Mouse (Mus musculus) heart, embryonic 16.5 days (tissue): ENCODE results near the gene Erich4. TPM values are rescaled to one million over a fixed set of nuclear protein-coding genes. Genes with fewer than 3 reads are reported as not detected.
A peak's percentile ranks its signal among the peaks of the same experiment; 100 is the strongest.
"Not testable (repeated sequence)": the region's sequence is repeated elsewhere in the genome, so short reads cannot be mapped to it uniquely, and the experiment has no call there.

Experiments used
- ATAC-seq: fragments of 200-750 bp; cut with Nextera tagmentation; replicated peaks from 2 replicates; pipeline ENCODE4 v1.8.0; 2017; ENCODE audit warnings: moderate number of reproducible peaks; ENCODE audit not compliant: insufficient read depth, low FRiP score; ENCODE audit errors: extremely low read depth
- H3K27ac ChIP-seq: fragments of 300-500 bp; sonication (generic); 2 replicates; pipeline ENCODE4 v1.5.1; 2014; ENCODE audit warnings: mild to moderate bottlenecking, low read length, control low read depth, moderate library complexity
- H3K27me3 ChIP-seq: fragments of 300-500 bp; sonication (generic); 2 replicates; pipeline ENCODE4 v1.6.1; 2014; ENCODE audit warnings: low read length, mixed read lengths; ENCODE audit not compliant: control insufficient read depth, insufficient read depth
- H3K36me3 ChIP-seq: fragments of 300-500 bp; sonication (generic); 2 replicates; pipeline ENCODE4 v1.6.1; 2014; ENCODE audit not compliant: control insufficient read depth, insufficient read depth
- H3K4me1 ChIP-seq: fragments of 300-500 bp; sonication (generic); 2 replicates; pipeline ENCODE4 v1.6.1; 2014; ENCODE audit warnings: low read length, mixed read lengths; ENCODE audit not compliant: control insufficient read depth, insufficient read depth
- H3K4me2 ChIP-seq: fragments of 300-500 bp; sonication (generic); 2 replicates; pipeline ENCODE4 v1.6.1; 2014; ENCODE audit warnings: low read depth, mild to moderate bottlenecking, control low read depth, low read length
- H3K4me3 ChIP-seq: fragments of 300-500 bp; sonication (generic); 2 replicates; pipeline ENCODE4 v1.5.1; 2014; ENCODE audit warnings: mild to moderate bottlenecking, control low read depth, low read length
- H3K9ac ChIP-seq: fragments of 300-500 bp; sonication (generic); 2 replicates; pipeline ENCODE4 v1.6.1; 2014; ENCODE audit warnings: low read length, control low read depth
- H3K9me3 ChIP-seq: fragments of 300-500 bp; sonication (generic); replicated peaks from 2 replicates; pipeline ENCODE4 v1.6.1; 2016; ENCODE audit warnings: low read length; ENCODE audit not compliant: control insufficient read depth
- WGBS: fragments of 180-500 bp; shearing (Covaris S2); extraction: QIAGEN DNeasy Blood & Tissue Kit; methylation state at CpG from one replicate; pipeline ENCODE4 v1.1.7; 2014; 5-methylcytosine and 5-hydroxymethylcytosine counted together
- polyA plus RNA-seq: library from polyadenylated mRNA; unstranded; fragments of >200 nt; fragmentation: Nextera tagmentation; extraction: Ambion mirVana; gene quantifications from 2 replicates; pipeline ENCODE4 v1.2.1, GENCODE M21; 2015

Gene Erich4
- polyA plus RNA-seq, 1 experiment from 2014 or later: 0.21 TPM

- H3K9me3 ChIP-seq: no peaks in the 10 kb centered on the region
- H3K9ac ChIP-seq: no peak overlapping the region
- no peaks in the 10 kb centered on the region for H3K4me1 ChIP-seq
- no peak for ATAC-seq
- H3K4me3 ChIP-seq: no peak overlapping the region
- WGBS: 9% methylated on average over 10 of the region's 10 CpGs
- no peak overlapping the region for H3K4me2 ChIP-seq
- no peaks in the 10 kb centered on the region for H3K27me3 ChIP-seq
- no peak overlapping the region for H3K27ac ChIP-seq
- H3K36me3 ChIP-seq: no peaks in the 10 kb centered on the region
Measured at GRCm38 (mm10) chr7:25599663-25600062, 16.0 kb downstream of the Erich4 start.

GRCm38 (mm10) chr7:25593859-25594258 lies 21.8 kb downstream of the Erich4 start:
- Histone ChIP-seq H3K9me3 (no peaks in the 10 kb centered on the region), H3K4me2 (no peak overlapping the region), H3K27ac (no peak overlapping the region), H3K36me3 (no peaks in the 10 kb centered on the region), H3K4me3 (no peak overlapping the region), H3K9ac (no peak overlapping the region), H3K4me1 (no peaks in the 10 kb centered on the region), H3K27me3 (no peaks in the 10 kb centered on the region)
- WGBS: 75% methylated on average over 3 of the region's 3 CpGs
- ATAC-seq: no peak

GRCm38 (mm10) chr7:25591226-25591625 lies 24.5 kb downstream of the Erich4 start:
- 78% methylated on average over 2 of the region's 2 CpGs for WGBS
- H3K9me3 ChIP-seq: no peaks in the 10 kb centered on the region
- no peak overlapping the region for H3K4me2 ChIP-seq
- no peak overlapping the region for H3K9ac ChIP-seq
- ATAC-seq: no peak
- H3K27me3 ChIP-seq: no peaks in the 10 kb centered on the region
- no peak overlapping the region for H3K4me3 ChIP-seq
- no peaks in the 10 kb centered on the region for H3K36me3 ChIP-seq
- no peaks in the 10 kb centered on the region for H3K4me1 ChIP-seq
- H3K27ac ChIP-seq: no peak overlapping the region

- Histone ChIP-seq H3K27ac (no peak overlapping the region), H3K36me3 (no peaks in the 10 kb centered on the region), H3K4me2 (no peak overlapping the region), H3K4me1 (no peaks in the 10 kb centered on the region), H3K27me3 (no peaks in the 10 kb centered on the region), H3K9me3 (peaks cover 5% of the 10 kb centered on the region; the same call in 1 of the 2 replicates), H3K9ac (no peak overlapping the region), H3K4me3 (no peak overlapping the region)
- WGBS: 73% methylated on average over 9 of the region's 9 CpGs
- ATAC-seq: no peak
Measured at GRCm38 (mm10) chr7:25585351-25586204, 30.1 kb downstream of the Erich4 start.

- no peak overlapping the region for H3K27ac ChIP-seq
- WGBS: 83% methylated on average over 5 of the region's 5 CpGs
- no peaks in the 10 kb centered on the region for H3K27me3 ChIP-seq
- H3K4me3 ChIP-seq: no peak overlapping the region
- peaks cover 5% of the 10 kb centered on the region; the same call in 1 of the 2 replicates for H3K9me3 ChIP-seq
- H3K36me3 ChIP-seq: no peaks in the 10 kb centered on the region
- no peak overlapping the region for H3K4me2 ChIP-seq
- ATAC-seq: no peak
- no peak overlapping the region for H3K9ac ChIP-seq
- no peaks in the 10 kb centered on the region for H3K4me1 ChIP-seq
Measured at GRCm38 (mm10) chr7:25584651-25585050, 31.0 kb downstream of the Erich4 start.

- no peak overlapping the region for H3K9ac ChIP-seq
- no peaks in the 10 kb centered on the region for H3K4me1 ChIP-seq
- H3K36me3 ChIP-seq: no peaks in the 10 kb centered on the region
- H3K9me3 ChIP-seq: peaks cover 5% of the 10 kb centered on the region; the same call in 1 of the 2 replicates
- H3K27me3 ChIP-seq: no peaks in the 10 kb centered on the region
- no peak for ATAC-seq
- H3K4me2 ChIP-seq: no peak overlapping the region
- no peak overlapping the region for H3K4me3 ChIP-seq
- H3K27ac ChIP-seq: no peak overlapping the region
- 78% methylated on average over 15 of the region's 15 CpGs for WGBS
Measured at GRCm38 (mm10) chr7:25582301-25582810, 33.3 kb downstream of the Erich4 start.

- Histone ChIP-seq H3K27me3 (no peaks in the 10 kb centered on the region), H3K9ac (no peak overlapping the region), H3K4me1 (no peaks in the 10 kb centered on the region), H3K9me3 (peaks cover 5% of the 10 kb centered on the region; the same call in 1 of the 2 replicates), H3K4me3 (no peak overlapping the region), H3K4me2 (no peak overlapping the region), H3K27ac (no peak overlapping the region), H3K36me3 (no peaks in the 10 kb centered on the region)
- ATAC-seq: no peak
- WGBS: 72% methylated on average over 10 of the region's 10 CpGs
Measured at GRCm38 (mm10) chr7:25579441-25579840, 36.3 kb downstream of the Erich4 start.

GRCm38 (mm10) chr7:25576793-25577437 lies 38.8 kb downstream of the Erich4 start:
- H3K4me3 ChIP-seq, H3K36me3 ChIP-seq, H3K9ac ChIP-seq, H3K4me2 ChIP-seq, H3K27ac ChIP-seq, H3K27me3 ChIP-seq, H3K9me3 ChIP-seq, H3K4me1 ChIP-seq: not testable (repeated sequence)
- 67% methylated on average over 12 of the region's 14 CpGs for WGBS
- peak; percentile 41; the same call in 1 of the 2 replicates for ATAC-seq

GRCm38 (mm10) chr7:25576308-25576707 lies 39.4 kb downstream of the Erich4 start:
- not testable (repeated sequence) for H3K27me3 ChIP-seq, H3K36me3 ChIP-seq, H3K27ac ChIP-seq, H3K4me2 ChIP-seq, ATAC-seq, H3K4me1 ChIP-seq, H3K9me3 ChIP-seq, H3K9ac ChIP-seq, H3K4me3 ChIP-seq
- WGBS: 32% methylated on average over 6 of the region's 6 CpGs
